Mouse (Mus musculus) thymus, postnatal 36 days (tissue): ENCODE data around the gene Caly.

Source experiments
- DNase-seq, 2 experiments: peaks; one replicate each; pipeline ENCODE4 v3.0.0; 2022; ENCODE audit warnings: mixed read lengths in 2 of 2

The Caly gene

GRCm38 (mm10) chr7:140036281-140037170, 45.8 kb downstream of the Caly start, which contains the start of the genes Zfp511 and Tubgcp2:
Zfp511 (plus strand) TSS chr7:140036391.
Tubgcp2 (minus strand) TSS chr7:140036669.
- DNase-seq, result peak; percentile 83 to 87

- DNase-seq, result no peak
These were observed 46.9 kb downstream of the Caly start for GRCm38 (mm10) chr7:140035456-140035855.

GRCm38 (mm10) chr7:140033386-140033785, 49.0 kb downstream of the Caly start:
- DNase-seq, result no peak

- no peak for DNase-seq
These were observed 50.0 kb downstream of the Caly start for GRCm38 (mm10) chr7:140032366-140032765.

- DNase-seq, result no peak
These were observed 50.6 kb downstream of the Caly start for GRCm38 (mm10) chr7:140031771-140032170.
